Mouse (Mus musculus): ENCODE data around the gene Trip4. TPM values are rescaled to one million over a fixed set of nuclear protein-coding genes. Genes with fewer than 3 reads are reported as not detected.

Trip4 gene
- total and polyA plus RNA-seq, 3 experiments = 5.9 to 16.5 (median 15.2) TPM

GRCm38 (mm10) chr9:65807251-65807650 is 101.3 kb downstream of the Trip4 start:
- intact Hi-C loops (cut with DNase I) = no loop called here
- Histone ChIP-seq H3K4me3 (no peak overlapping the region), H3K27ac (peak overlapping the region; percentile 10; the same call in 1 of the 2 replicates), H3K36me3 (ENCODE audit: control insufficient read depth, insufficient read depth, low read length) (peaks cover 2% of the 10 kb centered on the region; the same call in 1 of the 2 replicates), H3K9ac (ENCODE audit: low read depth, low read length) (no peak overlapping the region), H3K27me3 (ENCODE audit: control insufficient read depth, insufficient read depth, low read length) (no peaks in the 10 kb centered on the region), H3K79me2 (replicated peaks; ENCODE audit: control insufficient read depth, insufficient read depth, low read length) (peaks cover 3% of the 10 kb centered on the region), H3K4me1 (ENCODE audit: control insufficient read depth, insufficient read depth, low read length) (no peaks in the 10 kb centered on the region)
- no peak for TF ChIP-seq POLR2A (IDR thresholded peaks at IDR 0.05; ENCODE audit: insufficient read depth, low read depth, low read length)
- peak in 1 of 2 experiments; percentile 50 for DNase-seq
- WGBS = 16% methylated on average over 5 of the region's 5 CpGs

GRCm38 (mm10) chr9:65799770-65800169 is 108.8 kb downstream of the Trip4 start:
- H3K9ac ChIP-seq (ENCODE audit: low read depth, low read length) = no peak overlapping the region
- H3K4me1 ChIP-seq (ENCODE audit: control insufficient read depth, insufficient read depth, low read length) = peaks cover 1% of the 10 kb centered on the region
- H3K36me3 ChIP-seq (ENCODE audit: control insufficient read depth, insufficient read depth, low read length) = peaks cover 11% of the 10 kb centered on the region; the same call in 1 of the 2 replicates
- no peaks in the 10 kb centered on the region for H3K27me3 ChIP-seq (ENCODE audit: control insufficient read depth, insufficient read depth, low read length)
- TF ChIP-seq EP300 (IDR thresholded peaks at IDR 0.05; ENCODE audit: insufficient read depth, low read depth, low read length) (no peak), POLR2A (IDR thresholded peaks at IDR 0.05; ENCODE audit: insufficient read depth, low read depth, low read length) (no peak), CTCF (IDR thresholded peaks at IDR 0.05) (no peak)
- WGBS = 55% methylated on average over 4 of the region's 4 CpGs
- DNase-seq = no peak
- no peak overlapping the region for H3K4me3 ChIP-seq
- peaks cover 6% of the 10 kb centered on the region for H3K79me2 ChIP-seq (replicated peaks; ENCODE audit: control insufficient read depth, insufficient read depth, low read length)
- intact Hi-C loops (cut with DNase I) = no loop called here
- no peak overlapping the region; the same call in 1 of the 2 replicates for H3K27ac ChIP-seq

GRCm38 (mm10) chr9:65795651-65796050 is 112.9 kb downstream of the Trip4 start:
- peaks cover 16% of the 10 kb centered on the region for H3K4me1 ChIP-seq (ENCODE audit: control insufficient read depth, insufficient read depth, low read length)
- peaks cover 22% of the 10 kb centered on the region for H3K36me3 ChIP-seq (ENCODE audit: control insufficient read depth, insufficient read depth, low read length)
- no peak overlapping the region for H3K27ac ChIP-seq
- intact Hi-C loops (cut with DNase I) = no loop called here
- no peak overlapping the region for H3K9ac ChIP-seq (ENCODE audit: low read depth, low read length)
- no peaks in the 10 kb centered on the region for H3K27me3 ChIP-seq (ENCODE audit: control insufficient read depth, insufficient read depth, low read length)
- H3K79me2 ChIP-seq (replicated peaks; ENCODE audit: control insufficient read depth, insufficient read depth, low read length) = peaks cover 4% of the 10 kb centered on the region
- WGBS = 50% methylated on average over 2 of the region's 2 CpGs
- no peak for DNase-seq
- no peak overlapping the region for H3K4me3 ChIP-seq
- no peak for TF ChIP-seq POLR2A (IDR thresholded peaks at IDR 0.05; ENCODE audit: insufficient read depth, low read depth, low read length)
- TF ChIP-seq EP300 (IDR thresholded peaks at IDR 0.05; ENCODE audit: insufficient read depth, low read depth, low read length) = no peak
- TF ChIP-seq CTCF (IDR thresholded peaks at IDR 0.05) = no peak

GRCm38 (mm10) chr9:65794313-65794712 is 114.3 kb downstream of the Trip4 start:
- Histone ChIP-seq H3K9ac (ENCODE audit: low read depth, low read length) (no peak overlapping the region), H3K36me3 (ENCODE audit: control insufficient read depth, insufficient read depth, low read length) (peaks cover 23% of the 10 kb centered on the region), H3K4me3 (no peak overlapping the region), H3K4me1 (ENCODE audit: control insufficient read depth, insufficient read depth, low read length) (peaks cover 19% of the 10 kb centered on the region), H3K27ac (no peak overlapping the region), H3K79me2 (replicated peaks; ENCODE audit: control insufficient read depth, insufficient read depth, low read length) (no peaks in the 10 kb centered on the region; the same call in 1 of the 2 replicates), H3K27me3 (ENCODE audit: control insufficient read depth, insufficient read depth, low read length) (no peaks in the 10 kb centered on the region)
- intact Hi-C loops (cut with DNase I) = no loop called here
- WGBS = 88% methylated on average over 7 of the region's 7 CpGs
- TF ChIP-seq POLR2A (IDR thresholded peaks at IDR 0.05; ENCODE audit: insufficient read depth, low read depth, low read length) = no peak
- no peak for TF ChIP-seq CTCF (IDR thresholded peaks at IDR 0.05)
- no peak for TF ChIP-seq EP300 (IDR thresholded peaks at IDR 0.05; ENCODE audit: insufficient read depth, low read depth, low read length)
- DNase-seq = no peak

GRCm38 (mm10) chr9:65793506-65793905 is 115.1 kb downstream of the Trip4 start:
- intact Hi-C loops (cut with DNase I) = no loop called here
- whole genome bisulfite sequencing = 72% methylated on average over 3 of the region's 3 CpGs

GRCm38 (mm10) chr9:65793086-65793485 is 115.5 kb downstream of the Trip4 start:
- Histone ChIP-seq H3K9ac (ENCODE audit: low read depth, low read length) (no peak overlapping the region), H3K4me1 (ENCODE audit: control insufficient read depth, insufficient read depth, low read length) (peaks cover 19% of the 10 kb centered on the region), H3K27me3 (ENCODE audit: control insufficient read depth, insufficient read depth, low read length) (no peaks in the 10 kb centered on the region), H3K27ac (no peak overlapping the region), H3K4me3 (no peak overlapping the region), H3K79me2 (replicated peaks; ENCODE audit: control insufficient read depth, insufficient read depth, low read length) (no peaks in the 10 kb centered on the region; the same call in 1 of the 2 replicates), H3K36me3 (ENCODE audit: control insufficient read depth, insufficient read depth, low read length) (peaks cover 29% of the 10 kb centered on the region)
- WGBS = 48% methylated on average over 3 of the region's 3 CpGs
- TF ChIP-seq CTCF (IDR thresholded peaks at IDR 0.05) (no peak), EP300 (IDR thresholded peaks at IDR 0.05; ENCODE audit: insufficient read depth, low read depth, low read length) (no peak), POLR2A (IDR thresholded peaks at IDR 0.05; ENCODE audit: insufficient read depth, low read depth, low read length) (no peak)
- no peak for DNase-seq
- intact Hi-C loops (cut with DNase I) = no loop called here

More at GRCm38 (mm10) chr9:65793506-65793905, 115.1 kb downstream of the Trip4 start:
- H3K4me1 ChIP-seq (ENCODE audit: control insufficient read depth, insufficient read depth, low read length) = peaks cover 19% of the 10 kb centered on the region
- H3K27me3 ChIP-seq (ENCODE audit: control insufficient read depth, insufficient read depth, low read length) = no peaks in the 10 kb centered on the region
- no peak overlapping the region for H3K4me3 ChIP-seq
- H3K36me3 ChIP-seq (ENCODE audit: control insufficient read depth, insufficient read depth, low read length) = peaks cover 27% of the 10 kb centered on the region
- H3K9ac ChIP-seq (ENCODE audit: low read depth, low read length) = no peak overlapping the region
- no peak for DNase-seq
- TF ChIP-seq POLR2A (IDR thresholded peaks at IDR 0.05; ENCODE audit: insufficient read depth, low read depth, low read length) (no peak), CTCF (IDR thresholded peaks at IDR 0.05) (no peak), EP300 (IDR thresholded peaks at IDR 0.05; ENCODE audit: insufficient read depth, low read depth, low read length) (no peak)
- no peaks in the 10 kb centered on the region; the same call in 1 of the 2 replicates for H3K79me2 ChIP-seq (replicated peaks; ENCODE audit: control insufficient read depth, insufficient read depth, low read length)
- no peak overlapping the region for H3K27ac ChIP-seq

All from heart, adult 2 months (tissue).